Mouse (Mus musculus) mouse embryonic stem cell (cell line): Measurements from ENCODE around the gene Ptges2.
"Not testable (repeated sequence)": the region's sequence is repeated elsewhere in the genome, so short reads cannot be mapped to it uniquely, and the experiment has no call there.

Source experiments
- in situ Hi-C, 2 experiments: fragments of 300-500 bp; cut with MboI; formaldehyde crosslinking; loops; 1 replicate in 1 of 2; 3 replicates in 1 of 2; pipeline ENCODE4 v1.14.3; 2019 to 2020; ENCODE audit warnings: low sequenced_read_pairs in 2 of 2, low pct_unique_long_range_greater_than_20kb in 1 of 2, mixed read lengths in 1 of 2; ENCODE audit not compliant: unreplicated experiment in 1 of 2

The Ptges2 gene

GRCm38 (mm10) chr2:32395484-32395945, at the start of gene Ptges2:
Gene Ptges2, plus strand, starts transcription at chr2:32395896.
- in situ Hi-C loops = no loop called here

- in situ Hi-C loops = no loop called here
Observed at GRCm38 (mm10) chr2:32347019-32347418, 48.7 kb upstream of the Ptges2 start.

GRCm38 (mm10) chr2:32348311-32348710, 47.4 kb upstream of the Ptges2 start:
- in situ Hi-C loops = no loop called here

GRCm38 (mm10) chr2:32349625-32350255, 46.0 kb upstream of the Ptges2 start:
- in situ Hi-C loops = no loop called here

GRCm38 (mm10) chr2:32350471-32351051, 45.1 kb upstream of the Ptges2 start:
- in situ Hi-C loops = no loop called here

- in situ Hi-C loops = no loop called here
Observed at GRCm38 (mm10) chr2:32351471-32351961, 44.2 kb upstream of the Ptges2 start.

GRCm38 (mm10) chr2:32352151-32353006, 43.3 kb upstream of the Ptges2 start, which contains the start of gene Ciz1:
Gene Ciz1, plus strand, starts transcription at chr2:32352327.
- in situ Hi-C loops = no loop called here

GRCm38 (mm10) chr2:32353007-32353542, 42.6 kb upstream of the Ptges2 start, which contains the start of gene Dnm1:
Gene Dnm1, minus strand, starts transcription at chr2:32353338.
- in situ Hi-C loops = no loop called here

- in situ Hi-C loops = no loop called here
Observed at GRCm38 (mm10) chr2:32353836-32354235, 41.9 kb upstream of the Ptges2 start.

GRCm38 (mm10) chr2:32354336-32354895, 41.3 kb upstream of the Ptges2 start:
- in situ Hi-C loops = no loop called here

- in situ Hi-C loops = no loop called here
Observed at GRCm38 (mm10) chr2:32356216-32356615, 39.5 kb upstream of the Ptges2 start.

GRCm38 (mm10) chr2:32357710-32358109, 38.0 kb upstream of the Ptges2 start:
- in situ Hi-C loops = no loop called here

- in situ Hi-C loops = no loop called here
Observed at GRCm38 (mm10) chr2:32358381-32358780, 37.3 kb upstream of the Ptges2 start.

GRCm38 (mm10) chr2:32360741-32361140, 35.0 kb upstream of the Ptges2 start:
- in situ Hi-C loops = no loop called here

GRCm38 (mm10) chr2:32361437-32361836, 34.3 kb upstream of the Ptges2 start:
- in situ Hi-C loops = no loop called here

GRCm38 (mm10) chr2:32362274-32362673, 33.4 kb upstream of the Ptges2 start:
- in situ Hi-C loops = not testable (repeated sequence)

- in situ Hi-C loops = no loop called here
Observed at GRCm38 (mm10) chr2:32362817-32363340, 32.8 kb upstream of the Ptges2 start.

- in situ Hi-C loops = no loop called here
Observed at GRCm38 (mm10) chr2:32363376-32364106, 32.2 kb upstream of the Ptges2 start.
